Mouse (Mus musculus) CD8-positive naive resting alpha-beta T cell, adult 57 days (primary cell): ENCODE results near the gene Eif6. TPM values are rescaled to one million over a fixed set of nuclear protein-coding genes. Genes with fewer than 3 reads are reported as not detected.

Experiments
- total RNA-seq: library from RNA; stranded (reverse); gene quantifications from one replicate; pipeline ENCODE4 v1.2.4, GENCODE M21; 2023

Eif6 gene
- total RNA-seq: 120 TPM

DNA sequence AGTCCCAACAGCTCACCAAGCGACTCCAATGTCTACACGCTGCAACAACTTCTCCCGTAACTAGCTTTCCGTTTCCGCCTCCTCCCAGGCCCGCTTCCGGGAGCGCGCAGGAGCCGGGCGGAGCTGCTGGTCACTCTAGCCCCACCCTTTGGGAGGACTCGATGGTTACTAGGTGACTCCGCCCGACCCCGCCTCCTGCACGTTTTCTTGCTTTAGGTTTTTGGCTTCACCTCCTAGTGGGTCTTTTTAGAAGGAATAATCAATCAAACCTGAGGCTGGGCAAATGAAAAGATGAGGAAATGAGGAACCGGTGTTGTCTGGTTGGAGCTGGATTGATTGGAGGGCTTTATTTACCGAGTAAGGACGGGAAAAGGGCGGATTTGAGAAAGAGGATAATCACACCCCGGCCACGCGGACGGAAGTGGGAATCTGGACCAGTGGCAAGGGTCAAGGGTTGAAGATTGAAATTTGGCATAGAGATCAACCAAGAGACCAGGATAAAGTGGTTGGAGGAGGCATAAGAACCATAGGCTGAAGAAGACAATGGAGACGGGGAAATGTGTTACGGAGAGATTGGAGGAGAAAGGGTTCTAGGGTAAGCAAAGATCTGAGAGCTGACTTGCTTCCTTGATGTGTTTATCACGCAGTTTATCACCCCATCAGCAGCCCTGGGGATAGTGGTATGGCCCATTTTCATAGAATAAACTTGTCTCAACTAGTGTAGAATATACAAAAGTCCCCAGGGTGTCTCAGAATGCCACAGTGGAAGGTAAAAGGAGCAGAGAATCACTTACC, at the start of gene Eif6:
Gene Eif6 (minus strand): TSS at position 296 of the 795 bp plus-strand sequence.

DNA sequence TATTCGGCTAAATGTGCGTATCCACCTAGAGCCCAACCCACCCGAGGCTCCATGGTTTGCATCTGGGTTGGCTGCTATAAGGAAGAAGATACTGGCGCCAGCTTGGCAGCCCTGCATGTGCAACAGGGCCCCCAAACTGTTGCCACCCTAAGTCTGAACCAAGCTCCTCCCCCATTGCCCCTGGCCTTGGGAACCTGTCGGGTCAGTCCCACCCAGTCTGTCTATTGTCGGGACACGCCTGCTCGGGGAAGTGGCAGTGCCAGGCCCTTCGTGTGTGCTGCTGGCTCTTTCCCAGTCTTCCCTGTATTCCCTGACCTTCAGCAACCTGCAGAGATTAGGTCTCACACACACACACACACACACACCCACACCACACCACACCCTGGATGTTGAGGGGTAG, 8.0 kb upstream of the Eif6 start, which contains the start of gene Fam83c:
Gene Fam83c (minus strand): TSS at position 123 of the 400 bp plus-strand sequence.

DNA sequence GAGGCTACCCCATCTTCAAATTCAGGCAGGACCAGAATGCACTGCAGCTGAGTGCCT, 7.5 kb downstream of the Eif6 start, which contains the start of gene BC029722:
Gene BC029722 (minus strand): TSS at position 35 of the 57 bp plus-strand sequence.

DNA sequence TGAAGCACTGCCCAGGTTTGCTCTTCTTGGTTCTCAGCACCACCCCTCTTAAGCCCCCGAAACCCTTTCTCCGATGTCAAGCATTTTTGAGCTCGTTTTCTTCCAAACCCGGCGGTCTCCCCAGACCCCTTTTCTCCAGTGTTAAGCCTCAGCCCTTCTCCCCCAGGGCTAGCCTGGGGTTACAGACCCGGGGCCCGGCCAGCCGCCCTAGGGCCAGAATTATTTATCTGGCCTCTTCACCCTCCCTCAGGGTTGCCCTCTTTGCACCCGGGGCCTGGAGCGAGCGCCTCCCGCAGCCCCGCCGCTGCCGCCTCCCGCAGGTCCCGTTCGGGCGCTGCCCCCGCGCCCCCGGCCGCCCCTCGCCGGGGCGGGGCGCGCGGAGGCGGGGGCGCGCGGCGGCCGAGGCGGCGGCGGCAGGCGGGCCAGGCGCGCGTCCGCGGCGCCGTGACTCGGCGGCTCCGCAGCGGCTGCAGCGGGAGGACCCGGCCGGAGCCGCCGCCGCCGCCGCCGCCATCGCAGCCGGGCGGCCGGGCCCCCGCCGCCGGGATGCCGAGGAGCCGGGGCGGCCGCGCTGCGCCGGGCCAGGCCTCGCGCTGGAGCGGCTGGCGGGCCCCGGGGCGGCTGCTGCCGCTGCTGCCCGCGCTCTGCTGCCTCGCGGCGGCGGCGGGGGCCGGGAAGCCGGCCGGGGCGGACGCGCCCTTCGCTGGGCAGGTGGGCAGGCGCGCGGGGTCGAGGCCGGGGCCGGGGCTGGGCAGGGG, 51.6 kb downstream of the Eif6 start, which contains the start of gene Mmp24:
Gene Mmp24 (plus strand): TSS at position 416 of the 758 bp plus-strand sequence.

Other genes with a start within 250 kb of the Eif6 start
- 14.9 TPM for gene Gss, start 234.1 kb downstream of the Eif6 start, total RNA-seq
- not detected for gene Myh7b, start 215.7 kb downstream of the Eif6 start, total RNA-seq
- gene Trpc4ap, start 134.5 kb downstream of the Eif6 start, total RNA-seq: 199 TPM
- 30.8 TPM for gene Edem2, start 97.5 kb downstream of the Eif6 start, total RNA-seq
- gene Gm17581, start 91.1 kb downstream of the Eif6 start, total RNA-seq: not detected
- not detected for gene Procr, start 75.8 kb downstream of the Eif6 start, total RNA-seq
- gene Mmp24, start 51.6 kb downstream of the Eif6 start, total RNA-seq: not detected
- 21.4 TPM for gene BC029722, start 7.5 kb downstream of the Eif6 start, total RNA-seq
- 0.24 TPM for gene Fam83c, start 7.9 kb upstream of the Eif6 start, total RNA-seq
- gene Uqcc1, start 103.4 kb upstream of the Eif6 start, total RNA-seq: 40.3 TPM
- not detected for gene Gm15557, start 113.8 kb upstream of the Eif6 start, total RNA-seq
- not detected for gene Gdf5, start 118.4 kb upstream of the Eif6 start, total RNA-seq
- 62.5 TPM for gene Cep250, start 129.5 kb upstream of the Eif6 start, total RNA-seq
- gene 6430550D23Rik, start 181.1 kb upstream of the Eif6 start, total RNA-seq: 2.8 TPM
- 59.8 TPM for gene Ergic3, start 181.1 kb upstream of the Eif6 start, total RNA-seq
- gene Fer1l4, start 226.0 kb upstream of the Eif6 start, total RNA-seq: not detected
- gene Spag4, start 238.2 kb upstream of the Eif6 start, total RNA-seq: 4.1 TPM